Mouse (Mus musculus) heart, adult 2 months (tissue): Measurements from ENCODE around the gene Gm20696. TPM values are rescaled to one million over a fixed set of nuclear protein-coding genes. Genes with fewer than 3 reads are reported as not detected.

Source experiments
- DNase-seq, 2 experiments: peaks; one replicate each; pipeline ENCODE4 v3.0.0; 2021
- H3K27ac ChIP-seq: fragments of 200-600 bp; 2 replicates; pipeline ENCODE4 v1.8.1; 2022
- H3K27me3 ChIP-seq: fragments of 200-500 bp; 2 replicates; pipeline ENCODE4 v1.6.1; 2012; ENCODE audit warnings: mild to moderate bottlenecking, low read length, inconsistent platforms, mixed read lengths; ENCODE audit not compliant: control insufficient read depth, insufficient read depth
- H3K36me3 ChIP-seq: fragments of 200-500 bp; 2 replicates; pipeline ENCODE4 v1.6.1; 2012; ENCODE audit warnings: low read length, inconsistent platforms; ENCODE audit not compliant: control insufficient read depth, insufficient read depth
- H3K4me1 ChIP-seq: fragments of 200-500 bp; 2 replicates; pipeline ENCODE4 v1.6.1; 2011; ENCODE audit warnings: low read length; ENCODE audit not compliant: control insufficient read depth, insufficient read depth
- H3K4me3 ChIP-seq: fragments of 200-600 bp; 2 replicates; pipeline ENCODE4 v1.8.1; 2022
- H3K79me2 ChIP-seq: fragments of 200-500 bp; replicated peaks from 2 replicates; pipeline ENCODE4 v1.6.1; 2012; ENCODE audit warnings: mild to moderate bottlenecking, inconsistent platforms, low read length, moderate library complexity, mixed read lengths; ENCODE audit not compliant: control insufficient read depth, insufficient read depth
- H3K9ac ChIP-seq: fragments of 200-500 bp; 2 replicates; pipeline ENCODE4 v1.6.1; 2012; ENCODE audit warnings: low read depth, mild to moderate bottlenecking, control low read depth, inconsistent platforms, low read length, mixed read lengths
- CTCF ChIP-seq: fragments of 200-600 bp; IDR thresholded peaks from 2 replicates; pipeline ENCODE4 v1.8.1; 2022; ENCODE audit warnings: antibody characterized with exemption, mild to moderate bottlenecking, moderate library complexity
- EP300 ChIP-seq: fragments of 200-500 bp; IDR thresholded peaks from 2 replicates; pipeline ENCODE4 v1.6.1; 2011; ENCODE audit warnings: low read depth, low read length, control low read depth; ENCODE audit not compliant: insufficient read depth
- POLR2A ChIP-seq: fragments of 200-500 bp; IDR thresholded peaks from 2 replicates; pipeline ENCODE4 v1.6.1; 2011; ENCODE audit warnings: mild to moderate bottlenecking, low read depth, low read length, control low read depth; ENCODE audit not compliant: insufficient read depth
- WGBS: fragments of 180-500 bp; shearing (Covaris S2); methylation state at CpG from one replicate; pipeline ENCODE4 v1.1.7; 2018; 5-methylcytosine and 5-hydroxymethylcytosine counted together
- intact Hi-C: fragments of 180-260 bp; cut with DNase I; formaldehyde crosslinking; loops from one replicate; pipeline ENCODE4 v1.15.1; 2025
- polyA plus RNA-seq: library from polyadenylated mRNA; depleted of rRNA; stranded (reverse); fragments of >200 nt; gene quantifications from 2 replicates; pipeline ENCODE4 v1.2.3, GENCODE M21; 2012
- total RNA-seq, 2 experiments: library from RNA; stranded (reverse); gene quantifications; 2 replicates each; pipeline ENCODE4 v1.2.3; 2021

Gm20696 gene
- total and polyA plus RNA-seq, 3 experiments, result 0.61 to 1.7 (median 1.4) TPM

DNA sequence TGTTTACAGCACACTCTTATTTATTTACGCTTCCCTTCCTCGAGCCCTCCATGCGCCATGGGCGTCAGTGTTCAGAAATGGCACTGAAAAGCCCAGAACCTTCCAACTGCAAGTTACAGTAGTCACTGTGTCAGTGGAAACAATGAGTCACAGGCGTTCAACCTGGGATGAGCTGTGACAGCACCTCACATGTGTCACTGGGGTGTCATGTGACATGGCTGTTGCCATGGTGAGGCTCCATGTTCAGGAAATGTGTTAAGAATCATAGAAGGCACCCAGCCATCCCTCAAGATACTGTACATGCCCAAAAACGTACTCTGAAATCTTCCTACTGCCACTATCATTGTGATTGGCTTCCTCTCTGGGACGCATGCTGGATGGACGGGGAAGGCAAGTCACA is 245.9 kb downstream of the Gm20696 start:
- WGBS, result 88% methylated on average over 8 of the region's 8 CpGs
- intact Hi-C loops, result no loop called here
- no peaks in the 10 kb centered on the region for H3K79me2 ChIP-seq

DNA sequence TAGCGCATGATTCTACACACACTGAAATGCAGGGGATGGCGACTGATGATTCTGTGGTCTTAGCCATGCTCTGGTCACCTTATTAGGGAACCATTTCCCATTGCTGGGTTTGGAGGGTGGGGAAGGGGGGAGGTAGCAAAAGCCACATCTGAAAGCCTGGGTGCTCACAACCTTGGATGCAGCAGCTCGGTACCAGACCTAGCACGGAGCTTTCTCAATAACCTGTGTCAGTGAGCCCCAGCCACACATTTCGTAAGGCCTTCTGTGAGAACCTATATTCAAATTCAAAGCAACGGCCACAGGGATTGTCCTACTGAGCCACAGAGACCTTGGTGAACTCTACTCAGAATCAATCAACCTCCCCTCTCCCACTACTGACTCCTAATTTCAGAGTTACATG is 254.0 kb downstream of the Gm20696 start:
- no peaks in the 10 kb centered on the region for H3K36me3 ChIP-seq
- TF ChIP-seq CTCF, result no peak
- TF ChIP-seq POLR2A, result no peak
- TF ChIP-seq EP300, result no peak
- intact Hi-C loops, result no loop called here
- H3K4me3 ChIP-seq, result no peak overlapping the region
- no peak for DNase-seq
- no peak overlapping the region for H3K9ac ChIP-seq
- no peak overlapping the region for H3K27ac ChIP-seq
- H3K79me2 ChIP-seq, result no peaks in the 10 kb centered on the region
- no peaks in the 10 kb centered on the region; the same call in 1 of the 2 replicates for H3K4me1 ChIP-seq
- H3K27me3 ChIP-seq, result no peaks in the 10 kb centered on the region
- 92% methylated on average over 6 of the region's 6 CpGs for WGBS

More for the DNA sequence above, 245.9 kb downstream of the Gm20696 start:
- no peak for TF ChIP-seq CTCF
- Histone ChIP-seq H3K27ac (no peak overlapping the region), H3K4me3 (no peak overlapping the region), H3K9ac (no peak overlapping the region), H3K27me3 (no peaks in the 10 kb centered on the region), H3K4me1 (no peaks in the 10 kb centered on the region), H3K36me3 (no peaks in the 10 kb centered on the region)
- no peak for DNase-seq

DNA sequence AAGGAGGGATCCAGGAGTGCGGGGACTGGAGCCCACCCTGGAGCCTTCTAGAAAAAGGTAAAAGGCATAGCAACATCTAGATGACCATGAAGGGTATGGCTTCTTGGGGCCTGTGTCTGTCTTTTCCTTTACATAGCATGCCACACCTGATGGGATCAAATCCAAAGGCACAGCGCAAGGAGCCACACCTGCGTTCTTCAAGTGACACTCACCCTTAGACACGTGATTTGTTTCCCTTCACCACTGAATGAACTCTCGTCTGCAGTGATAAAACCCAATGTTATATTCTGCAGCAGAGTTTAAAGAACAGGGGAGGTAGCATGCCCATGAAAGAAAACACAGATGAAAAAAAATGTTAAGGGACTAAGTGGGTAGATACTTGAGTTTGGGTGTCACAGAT is 257.0 kb downstream of the Gm20696 start:
- H3K27ac ChIP-seq, result no peak overlapping the region
- no peak for DNase-seq
- H3K79me2 ChIP-seq, result no peaks in the 10 kb centered on the region
- intact Hi-C loops, result no loop called here
- no peak overlapping the region for H3K9ac ChIP-seq
- H3K4me3 ChIP-seq, result no peak overlapping the region
- WGBS, result 89% methylated on average over 5 of the region's 5 CpGs
- no peak for TF ChIP-seq CTCF
- TF ChIP-seq EP300, result no peak
- TF ChIP-seq POLR2A, result no peak
- H3K4me1 ChIP-seq, result no peaks in the 10 kb centered on the region; the same call in none of the 2 replicates
- no peaks in the 10 kb centered on the region for H3K36me3 ChIP-seq
- H3K27me3 ChIP-seq, result no peaks in the 10 kb centered on the region

DNA sequence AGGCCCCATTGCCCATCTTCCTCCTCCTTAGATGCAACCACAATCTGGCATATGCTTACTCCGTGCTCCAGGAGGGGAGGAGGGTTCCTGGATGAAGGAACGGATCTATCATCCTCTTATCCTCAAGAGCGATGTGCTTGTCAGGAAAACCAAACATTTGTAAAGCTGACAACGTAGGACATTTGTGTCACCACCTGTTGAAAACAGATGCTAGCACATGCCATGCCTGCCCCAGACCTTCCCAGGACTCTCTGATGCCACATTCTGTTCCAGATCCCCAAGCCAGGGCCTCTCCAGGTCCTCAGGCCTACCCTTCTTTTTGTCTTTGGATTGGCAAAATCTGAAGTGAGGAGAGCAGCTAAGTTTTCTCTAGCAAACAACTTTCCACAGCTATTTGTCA is 257.7 kb downstream of the Gm20696 start:
- no peak for DNase-seq
- Histone ChIP-seq H3K27me3 (no peaks in the 10 kb centered on the region), H3K4me3 (no peak overlapping the region), H3K27ac (no peak overlapping the region), H3K9ac (no peak overlapping the region), H3K4me1 (no peaks in the 10 kb centered on the region; the same call in none of the 2 replicates), H3K79me2 (no peaks in the 10 kb centered on the region), H3K36me3 (no peaks in the 10 kb centered on the region)
- TF ChIP-seq EP300, result no peak
- TF ChIP-seq POLR2A, result no peak
- TF ChIP-seq CTCF, result no peak
- intact Hi-C loops, result no loop called here
- 80% methylated on average over 4 of the region's 4 CpGs for WGBS

DNA sequence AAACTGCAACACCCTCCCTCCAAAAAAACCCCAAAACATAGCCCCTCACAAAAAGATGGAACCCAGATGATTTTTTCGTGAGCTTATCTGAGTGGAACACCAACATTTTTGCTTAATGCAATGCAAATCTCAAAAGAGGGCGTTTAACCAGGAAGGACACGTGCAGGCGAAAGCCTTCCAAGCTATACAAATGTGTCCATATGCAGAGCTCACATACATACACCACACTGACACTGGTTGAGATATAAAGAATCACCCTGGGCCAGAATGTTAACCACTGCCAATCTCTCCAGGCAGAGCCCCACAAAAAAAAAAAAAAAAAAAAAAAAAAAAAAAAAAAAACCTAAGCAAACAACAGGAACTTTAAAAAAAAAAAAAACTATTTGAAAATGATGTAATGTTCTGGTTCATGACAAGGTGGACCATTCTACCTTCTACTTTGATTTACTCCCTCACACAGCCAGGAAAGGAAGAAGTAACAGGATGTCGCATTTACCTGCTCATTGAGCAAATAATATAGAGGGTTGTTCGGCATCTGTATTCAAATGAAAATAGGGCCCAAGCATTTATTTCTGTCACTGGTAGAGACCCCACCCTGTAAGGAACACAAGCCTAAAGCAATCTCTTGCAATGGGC is 262.7 kb downstream of the Gm20696 start:
- peaks cover 4% of the 10 kb centered on the region for H3K4me1 ChIP-seq
- H3K36me3 ChIP-seq, result no peaks in the 10 kb centered on the region
- DNase-seq, result no peak
- TF ChIP-seq CTCF, result no peak
- TF ChIP-seq EP300, result no peak
- TF ChIP-seq POLR2A, result no peak
- H3K79me2 ChIP-seq, result no peaks in the 10 kb centered on the region
- intact Hi-C loops, result no loop called here
- H3K27me3 ChIP-seq, result no peaks in the 10 kb centered on the region
- WGBS, result 91% methylated on average over 6 of the region's 6 CpGs
- H3K9ac ChIP-seq, result no peak overlapping the region
- H3K27ac ChIP-seq, result no peak overlapping the region
- H3K4me3 ChIP-seq, result no peak overlapping the region

DNA sequence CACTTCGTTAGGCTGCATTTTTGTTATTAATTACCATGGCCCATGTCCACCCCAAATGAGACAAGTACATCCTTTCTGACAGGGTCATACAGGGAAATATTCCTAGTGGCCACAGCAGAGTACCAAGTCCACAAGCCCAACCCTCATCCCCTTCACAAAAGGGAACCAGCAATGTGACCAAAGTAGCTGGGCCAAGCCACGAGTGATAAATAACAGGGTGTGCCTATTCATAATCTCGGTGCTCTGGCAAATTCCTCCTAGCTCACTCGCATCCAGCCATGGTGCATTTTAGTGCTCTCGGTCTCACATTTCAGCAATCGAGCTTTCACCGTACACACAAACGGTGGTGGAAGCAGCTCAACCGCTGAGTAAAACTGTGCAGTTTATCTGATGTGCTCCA is 263.7 kb downstream of the Gm20696 start:
- DNase-seq, result no peak
- TF ChIP-seq EP300 (no peak), CTCF (no peak), POLR2A (no peak)
- no peaks in the 10 kb centered on the region for H3K79me2 ChIP-seq
- no peaks in the 10 kb centered on the region for H3K36me3 ChIP-seq
- no peak overlapping the region for H3K27ac ChIP-seq
- H3K4me3 ChIP-seq, result no peak overlapping the region
- intact Hi-C loops, result no loop called here
- WGBS, result 67% methylated on average over 9 of the region's 9 CpGs
- no peaks in the 10 kb centered on the region for H3K27me3 ChIP-seq
- H3K4me1 ChIP-seq, result peaks cover 4% of the 10 kb centered on the region
- no peak overlapping the region for H3K9ac ChIP-seq
